ENCODE assay signal across 25 mouse cellular contexts in the genomic region with DNA sequence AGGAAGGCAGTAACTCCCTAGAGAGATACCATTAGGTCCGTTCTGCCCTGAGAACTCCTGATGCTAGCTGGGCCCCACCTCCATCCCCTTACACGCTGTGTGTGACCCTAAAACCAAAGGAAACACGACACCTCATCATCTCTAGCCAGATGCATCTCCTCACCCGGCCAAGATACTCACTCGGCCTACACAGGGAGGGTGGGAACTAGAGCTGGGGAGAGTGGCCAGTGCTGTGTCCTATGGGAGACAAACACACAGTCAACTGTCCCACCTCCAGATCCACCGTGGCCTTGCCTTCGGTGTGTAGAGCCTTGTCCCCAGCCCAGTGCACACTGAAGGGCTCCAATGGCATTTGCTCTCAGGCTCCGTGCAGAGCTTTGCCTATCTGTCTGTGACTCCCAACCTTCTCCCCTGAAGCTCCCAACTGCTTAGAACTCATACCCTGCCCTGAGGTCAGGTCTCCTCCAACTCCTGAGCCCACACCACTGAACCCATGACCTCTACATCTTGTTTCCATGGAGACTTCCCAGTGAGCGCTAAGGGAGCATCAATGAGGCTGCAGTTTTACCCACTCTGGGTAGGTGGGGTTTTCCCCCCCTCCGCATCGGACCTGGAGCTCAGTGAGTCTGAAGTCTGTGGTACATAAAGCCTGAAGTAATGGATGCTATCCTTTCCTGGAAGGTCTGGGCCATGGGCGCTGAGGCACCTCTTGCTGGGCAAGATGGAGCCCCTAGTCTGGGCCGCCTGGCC. TPM values are rescaled to one million over a fixed set of nuclear protein-coding genes. Genes with fewer than 3 reads are reported as not detected.
A peak's percentile ranks its signal among the peaks of the same experiment; 100 is the strongest.
DNase-seq lines count a peak whose midpoint lies in the region; ATAC-seq and TF ChIP-seq lines count a peak whose summit lies in the region.
"Had no signal": no experiment of that assay in that cellular context is flagged by ENCODE, and none has a peak within 500 bp of the region (broad histone marks: within the 10 kb centered on the region; RNA-seq: fewer than 3 reads in every experiment).

No protein-coding gene starts in this region.

- no peak for TF ChIP-seq CTCF in lung, adult 2 months (IDR thresholded peaks at IDR 0.05; ENCODE audit: insufficient read depth, low read length)
- TF ChIP-seq CTCF in E14TG2a.4 (conservative IDR thresholded peaks at IDR 0.05; ENCODE audit: low read length): no peak

- no peak for ATAC-seq in heart, embryonic 11.5 days (replicated peaks; ENCODE audit: insufficient number of reproducible peaks, low FRiP score, low TSS enrichment)
- peak; percentile 27 for ATAC-seq in lung, embryonic 16.5 days (ENCODE audit: low read depth)
- no peak for ATAC-seq in forebrain, embryonic 14.5 days
- ATAC-seq: CD4-positive, CD25-positive, alpha-beta regulatory T cell, adult 4 months; forebrain, embryonic 15.5 days; Patski had no signal

- no peaks in the 10 kb centered on the region for H3K9me3 ChIP-seq in heart, embryonic 11.5 days (replicated peaks; ENCODE audit: control insufficient read depth, low read length)
- no peaks in the 10 kb centered on the region for H3K9me3 ChIP-seq in lung, embryonic 16.5 days (ENCODE audit: control insufficient read depth, low read length)
- no peaks in the 10 kb centered on the region for H3K9me3 ChIP-seq in E14TG2a.4 (ENCODE audit: low read length)
- H3K9me3 ChIP-seq in forebrain, embryonic 14.5 days (replicated peaks; ENCODE audit: control insufficient read depth, low read length): no peaks in the 10 kb centered on the region
- H3K9me3 ChIP-seq: embryonic facial prominence, embryonic 15.5 days; forebrain, embryonic 10.5 days; forebrain, embryonic 15.5 days; heart, embryonic 12.5 days; hindbrain, embryonic 10.5 days had no signal

- H3K4me3 ChIP-seq in heart, embryonic 11.5 days (ENCODE audit: low read depth, low read length): no peak overlapping the region
- H3K4me3 ChIP-seq in lung, embryonic 16.5 days (ENCODE audit: low read length): no peak overlapping the region
- H3K4me3 ChIP-seq in lung, adult 2 months (replicated peaks; ENCODE audit: extremely low read depth, low read depth, low read length): no peak overlapping the region
- H3K4me3 ChIP-seq in E14TG2a.4 (replicated peaks; ENCODE audit: low read length): 0 out of 2 replicates have a peak overlapping the region, but pooled peaks have one; percentile 54
- H3K4me3 ChIP-seq in forebrain, embryonic 14.5 days (ENCODE audit: low read depth, low read length): no peak overlapping the region
- H3K4me3 ChIP-seq: embryonic facial prominence, embryonic 15.5 days; erythroblast, embryonic 14.5 days; forebrain, embryonic 10.5 days; forebrain, embryonic 15.5 days; heart, adult 2 months; heart, embryonic 12.5 days; hindbrain, embryonic 10.5 days had no signal

- DNase-seq in heart, adult 11 months: peak; percentile 80
- no peak for DNase-seq in lung, adult 2 months
- DNase-seq in lung, postnatal 10 days: peak; percentile 46
- DNase-seq in cerebellum, postnatal 14 days: no peak
- no peak for DNase-seq in forebrain, embryonic 14.5 days (ENCODE audit: low spot score)
- DNase-seq: adrenal gland, adult 8-10 months; adrenal gland, postnatal 36 days; B cell, adult 2 months; cerebellum, adult 2 months; cerebellum, postnatal 10 days; embryo, embryonic 11 days; gastrocnemius, postnatal 10 days; heart, adult 2 months had no signal

- H3K36me3 ChIP-seq in heart, embryonic 11.5 days (ENCODE audit: control insufficient read depth, insufficient read depth, low read length): no peaks in the 10 kb centered on the region
- no peaks in the 10 kb centered on the region for H3K36me3 ChIP-seq in lung, embryonic 16.5 days (ENCODE audit: control insufficient read depth, insufficient read depth, low read length)
- no peaks in the 10 kb centered on the region for H3K36me3 ChIP-seq in E14TG2a.4 (ENCODE audit: insufficient read depth, low read length)
- peaks cover 32% of the 10 kb centered on the region for H3K36me3 ChIP-seq in forebrain, embryonic 14.5 days (ENCODE audit: control insufficient read depth, insufficient read depth, low read length)
- H3K36me3 ChIP-seq: embryonic facial prominence, embryonic 15.5 days; forebrain, embryonic 10.5 days; heart, embryonic 12.5 days had no signal

- H3K27me3 ChIP-seq in heart, embryonic 11.5 days (ENCODE audit: control insufficient read depth, insufficient read depth, low read length): 0 out of 2 replicates have a peak, but pooled peaks cover 4% of the 10 kb centered on the region
- no peaks in the 10 kb centered on the region for H3K27me3 ChIP-seq in lung, embryonic 16.5 days (ENCODE audit: control insufficient read depth, insufficient read depth, low read depth, low read length)
- peaks cover 57% of the 10 kb centered on the region for H3K27me3 ChIP-seq in E14TG2a.4 (ENCODE audit: insufficient read depth, low read length)
- no peaks in the 10 kb centered on the region for H3K27me3 ChIP-seq in forebrain, embryonic 14.5 days (replicated peaks; ENCODE audit: control insufficient read depth, insufficient read depth, low read length)
- H3K27me3 ChIP-seq: embryonic facial prominence, embryonic 15.5 days; forebrain, embryonic 15.5 days; Patski had no signal

- H3K9ac ChIP-seq in heart, embryonic 11.5 days (ENCODE audit: low read depth, low read length): no peak overlapping the region
- no peak overlapping the region for H3K9ac ChIP-seq in lung, embryonic 16.5 days (ENCODE audit: low read length)
- no peak overlapping the region for H3K9ac ChIP-seq in forebrain, embryonic 14.5 days (ENCODE audit: low read length)
- H3K9ac ChIP-seq: embryonic facial prominence, embryonic 15.5 days; forebrain, embryonic 15.5 days; heart, embryonic 12.5 days; hindbrain, embryonic 14.5 days had no signal

- H3K27ac ChIP-seq in heart, embryonic 11.5 days (ENCODE audit: low read depth, low read length): no peak overlapping the region
- H3K27ac ChIP-seq in lung, embryonic 16.5 days (ENCODE audit: low read length): no peak overlapping the region
- no peak overlapping the region for H3K27ac ChIP-seq in forebrain, embryonic 14.5 days (ENCODE audit: low read depth, low read length)
- H3K27ac ChIP-seq: embryonic facial prominence, embryonic 15.5 days; forebrain, embryonic 10.5 days; forebrain, embryonic 15.5 days; heart, adult 2 months; hindbrain, embryonic 14.5 days had no signal

- peaks cover 5% of the 10 kb centered on the region; the same call in 1 of the 2 replicates for H3K4me1 ChIP-seq in heart, embryonic 11.5 days (ENCODE audit: control insufficient read depth, insufficient read depth, low read length)
- H3K4me1 ChIP-seq in lung, embryonic 16.5 days (replicated peaks; ENCODE audit: control insufficient read depth, insufficient read depth, low read length): peaks cover 5% of the 10 kb centered on the region
- H3K4me1 ChIP-seq in lung, adult 2 months (ENCODE audit: control insufficient read depth, insufficient read depth, low read length): no peaks in the 10 kb centered on the region
- H3K4me1 ChIP-seq in E14TG2a.4 (replicated peaks; ENCODE audit: low read depth, low read length): peaks cover 38% of the 10 kb centered on the region
- peaks cover 24% of the 10 kb centered on the region for H3K4me1 ChIP-seq in forebrain, embryonic 14.5 days (ENCODE audit: control insufficient read depth, insufficient read depth, low read length)

- no peak overlapping the region for H3K4me2 ChIP-seq in heart, embryonic 11.5 days
- no peak overlapping the region for H3K4me2 ChIP-seq in lung, embryonic 16.5 days (ENCODE audit: low read depth, low read length)
- no peak overlapping the region for H3K4me2 ChIP-seq in forebrain, embryonic 14.5 days (ENCODE audit: low read length)
- H3K4me2 ChIP-seq: embryonic facial prominence, embryonic 15.5 days; forebrain, embryonic 15.5 days; heart, embryonic 12.5 days; hindbrain, embryonic 14.5 days had no signal

- WGBS in heart, embryonic 11.5 days (ENCODE audit: insufficient replicate concordance): 65% methylated on average over 13 of the region's 13 CpGs
- 55% methylated on average over 13 of the region's 13 CpGs for WGBS in lung, embryonic 16.5 days
- 82% methylated on average over 13 of the region's 13 CpGs for WGBS in lung, adult 2 months
- WGBS in forebrain, embryonic 14.5 days: 76% methylated on average over 13 of the region's 13 CpGs

- TF ChIP-seq POLR2A in lung, adult 2 months (IDR thresholded peaks at IDR 0.05; ENCODE audit: borderline replicate concordance, extremely low read depth, low read depth, low read length): no peak

RNA-seq across cellular contexts. Expression of gene Lrrc75b, which starts 7.3 kb away (rescaled TPM):
- 0.66 and 1.0 TPM in 2 replicates for polyA plus RNA-seq in heart, embryonic 11.5 days (2014; fragmentation: Nextera tagmentation; extraction: Ambion mirVana)
- 1.7 and 1.9 TPM in 2 replicates for polyA plus RNA-seq in lung, embryonic 16.5 days (2015; fragmentation: Nextera tagmentation; extraction: Ambion mirVana)
- 0.30 and 0.36 TPM in 2 replicates for polyA plus RNA-seq in lung, adult 2 months (2012; rRNA removed)
- 15.7 and 18.8 TPM in 2 replicates for polyA plus RNA-seq in forebrain, embryonic 14.5 days (2014; fragmentation: Nextera tagmentation; extraction: Ambion mirVana)
- polyA plus RNA-seq: erythroblast, embryonic 14.5 days had no signal

RNA-seq across cellular contexts. Expression of gene Ggt1, which starts 8.5 kb away (rescaled TPM):
- polyA plus RNA-seq in heart, embryonic 11.5 days (2014; fragmentation: Nextera tagmentation; extraction: Ambion mirVana): 0.42 and 0.44 TPM in 2 replicates
- 1.7 and 2.3 TPM in 2 replicates for polyA plus RNA-seq in lung, embryonic 16.5 days (2015; fragmentation: Nextera tagmentation; extraction: Ambion mirVana)
- polyA plus RNA-seq in lung, adult 2 months (2012; rRNA removed): 1.8 and 2.2 TPM in 2 replicates
- 1.1 and 1.2 TPM in 2 replicates for polyA plus RNA-seq in forebrain, embryonic 14.5 days (2014; fragmentation: Nextera tagmentation; extraction: Ambion mirVana)
- polyA plus RNA-seq: erythroblast, embryonic 14.5 days; heart, adult 2 months had no signal

RNA-seq across cellular contexts. Expression of gene Gucd1, which starts 35.1 kb away (rescaled TPM):
- 30.5 and 35.2 TPM in 2 replicates for polyA plus RNA-seq in heart, embryonic 11.5 days (2014; fragmentation: Nextera tagmentation; extraction: Ambion mirVana)
- 24.9 and 27.3 TPM in 2 replicates for polyA plus RNA-seq in lung, embryonic 16.5 days (2015; fragmentation: Nextera tagmentation; extraction: Ambion mirVana)
- 37.0 and 49.1 TPM in 2 replicates for polyA plus RNA-seq in lung, adult 2 months (2012; rRNA removed)
- polyA plus RNA-seq in forebrain, embryonic 14.5 days (2014; fragmentation: Nextera tagmentation; extraction: Ambion mirVana): 26.9 and 29.5 TPM in 2 replicates

RNA-seq across cellular contexts. Expression of gene Snrpd3, which starts 35.5 kb away (rescaled TPM):
- polyA plus RNA-seq in heart, embryonic 11.5 days (2014; fragmentation: Nextera tagmentation; extraction: Ambion mirVana): 121 and 141 TPM in 2 replicates
- polyA plus RNA-seq in lung, embryonic 16.5 days (2015; fragmentation: Nextera tagmentation; extraction: Ambion mirVana): 135 and 150 TPM in 2 replicates
- polyA plus RNA-seq in lung, adult 2 months (2012; rRNA removed): 11.5 and 17.2 TPM in 2 replicates
- 137 and 144 TPM in 2 replicates for polyA plus RNA-seq in forebrain, embryonic 14.5 days (2014; fragmentation: Nextera tagmentation; extraction: Ambion mirVana)

RNA-seq across cellular contexts. Expression of gene Ggt5, which starts 36.3 kb away (rescaled TPM):
- polyA plus RNA-seq in heart, embryonic 11.5 days (2014; fragmentation: Nextera tagmentation; extraction: Ambion mirVana): 2.8 and 5.0 TPM in 2 replicates
- 2.5 and 5.2 TPM in 2 replicates for polyA plus RNA-seq in lung, embryonic 16.5 days (2015; fragmentation: Nextera tagmentation; extraction: Ambion mirVana)
- 35.5 and 39.7 TPM in 2 replicates for polyA plus RNA-seq in lung, adult 2 months (2012; rRNA removed)
- polyA plus RNA-seq in forebrain, embryonic 14.5 days (2014; fragmentation: Nextera tagmentation; extraction: Ambion mirVana): 1.8 and 2.1 TPM in 2 replicates
- polyA plus RNA-seq: erythroblast, embryonic 14.5 days; Patski had no signal

Comparison
In these comparisons a context has a peak if more than half of its experiments do, and no peak if none do; other contexts are left out.
1. DNase-seq: peak in heart, adult 11 months (single experiment) and lung, postnatal 10 days (single experiment); none in lung, adult 2 months (single experiment), cerebellum, postnatal 14 days (0 of 2) and forebrain, embryonic 14.5 days (single experiment).